Mouse (Mus musculus) lung, postnatal 0 days (tissue): Measurements from ENCODE around the gene Ltbr.
A peak's percentile ranks its signal among the peaks of the same experiment; 100 is the strongest.

Experiments used
- CTCF ChIP-seq: IDR thresholded peaks from 2 replicates; pipeline ENCODE4 v1.5.1; 2016; ENCODE audit warnings: antibody characterized with exemption, mild to moderate bottlenecking
- EP300 ChIP-seq: IDR thresholded peaks from 2 replicates; pipeline ENCODE4 v1.6.1; 2016; ENCODE audit warnings: antibody characterized with exemption, mild to moderate bottlenecking, control low read depth

DNA sequence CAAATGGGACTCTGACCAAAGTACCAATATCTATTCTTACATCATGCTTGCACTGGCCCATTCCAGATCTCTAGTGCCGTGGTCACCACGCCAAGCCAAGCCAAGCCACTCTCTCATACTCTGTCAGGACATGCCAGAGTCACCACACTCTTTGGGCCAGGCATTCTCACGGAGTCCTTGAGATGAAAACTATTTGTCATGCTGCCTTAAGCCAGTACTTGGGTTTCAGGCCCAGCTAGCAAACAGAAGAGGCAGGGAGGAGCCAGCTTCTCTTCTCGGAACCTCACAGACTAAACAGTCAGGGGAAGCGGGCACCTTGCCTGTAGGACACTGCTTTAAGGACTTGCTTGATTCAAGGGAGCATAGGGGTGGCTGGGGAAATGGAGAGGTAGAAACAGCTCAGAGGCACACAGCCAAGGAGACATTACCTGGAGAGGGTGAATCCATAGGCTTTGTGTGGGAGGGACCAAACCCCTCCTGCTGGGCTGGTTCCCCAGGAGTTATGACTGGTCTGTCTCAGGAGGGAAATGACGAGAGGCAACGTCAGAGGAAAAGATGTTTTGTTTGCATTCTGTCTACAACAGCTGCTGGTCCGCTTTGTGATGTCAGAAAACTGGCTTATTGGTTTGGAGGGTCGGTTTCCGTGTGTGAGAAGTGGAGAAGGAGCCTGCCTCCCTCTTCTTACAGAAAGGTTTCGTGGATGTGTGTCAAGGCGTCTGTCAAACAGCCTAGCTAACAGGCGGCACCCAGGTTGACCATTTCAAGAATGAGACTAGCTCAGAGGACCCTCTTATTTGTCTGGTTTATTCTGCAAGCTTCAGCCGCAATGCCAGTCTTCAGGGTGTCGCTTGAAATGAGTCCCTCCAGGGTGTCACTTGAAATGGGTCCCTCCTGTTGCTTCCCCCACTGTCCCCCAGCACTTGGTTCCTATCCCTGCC, 5.6 kb upstream of the Ltbr start:
- TF ChIP-seq CTCF (no peak), EP300 (peak; percentile 92)
